ENCODE assay signal across 8 mouse cellular contexts in genomic region chr7:51300238-51300637, GRCm38 (mm10).
DNase-seq lines count a peak whose midpoint lies in the region; ATAC-seq and TF ChIP-seq lines count a peak whose summit lies in the region.

No protein-coding gene starts in this region.

- TF ChIP-seq CTCF in kidney, adult 2 months (conservative IDR thresholded peaks at IDR 0.05; ENCODE audit: insufficient read depth, insufficient read length, low read depth, low read length): no peak

- H3K4me3 ChIP-seq in kidney, adult 2 months (ENCODE audit: insufficient read depth, low read depth, low read length): no peak overlapping the region

- H3K27ac ChIP-seq in kidney, adult 2 months (ENCODE audit: insufficient read depth, low read depth, low read length): no peak overlapping the region

- peak; percentile 5 for DNase-seq in Muller cell, postnatal 12 days (ENCODE audit: inconsistent ontology term)
- DNase-seq in embryo, embryonic 11 days: peak; percentile 51
- DNase-seq in kidney, adult 2 months: peak; percentile 6
- DNase-seq in lung, postnatal 14 days: peak; percentile 43
- no peak for DNase-seq in frontal cortex, postnatal 36 days (ENCODE audit: low spot score in 2 of 2)
- DNase-seq in layer of hippocampus, adult 8-10 months (ENCODE audit: low spot score in 2 of 2): no peak
- DNase-seq in layer of hippocampus, postnatal 14 days (ENCODE audit: low spot score in 2 of 2): no peak

- TF ChIP-seq POLR2A in kidney, adult 2 months (IDR thresholded peaks at IDR 0.05; ENCODE audit: low read depth, low read length): no peak

- no peaks in the 10 kb centered on the region for H3K4me1 ChIP-seq in kidney, adult 2 months (ENCODE audit: control insufficient read depth, insufficient read depth, low read length)

- H3K36me3 ChIP-seq in kidney, adult 2 months (ENCODE audit: control insufficient read depth, insufficient read depth, low read length): no peaks in the 10 kb centered on the region

- WGBS in kidney, adult 2 months: 8% methylated on average over 3 of the region's 3 CpGs

- ATAC-seq in erythroid progenitor cell, adult 5-6 weeks (replicated peaks; ENCODE audit: low FRiP score, poor library complexity, severe bottlenecking): no peak

- no peaks in the 10 kb centered on the region for H3K27me3 ChIP-seq in kidney, adult 2 months (replicated peaks; ENCODE audit: control insufficient read depth, insufficient read depth, low read length)

Comparison
In these comparisons a context has a peak if more than half of its experiments do, and no peak if none do; other contexts are left out.
1. DNase-seq: peak in Muller cell, postnatal 12 days (single experiment), embryo, embryonic 11 days (single experiment), kidney, adult 2 months (single experiment) and lung, postnatal 14 days (single experiment); none in frontal cortex, postnatal 36 days (0 of 2), layer of hippocampus, adult 8-10 months (0 of 2) and layer of hippocampus, postnatal 14 days (0 of 2).